Mouse (Mus musculus) limb, embryonic 14.5 days (tissue): ENCODE data around the gene 4930486L24Rik. TPM values are rescaled to one million over a fixed set of nuclear protein-coding genes. Genes with fewer than 3 reads are reported as not detected.

Source experiments
- ATAC-seq: fragments of 200-750 bp; cut with Nextera tagmentation; 2 replicates; pipeline ENCODE4 v1.8.0; 2017; ENCODE audit warnings: low read depth, moderate number of reproducible peaks, moderate TSS enrichment; ENCODE audit not compliant: low FRiP score
- DNase-seq: peaks from one replicate; pipeline ENCODE4 v3.0.0-alpha.2; 2015; ENCODE audit warnings: low spot score
- H3K27ac ChIP-seq: fragments of 300-500 bp; sonication (generic); replicated peaks from 2 replicates; pipeline ENCODE4 v1.5.1; 2014; ENCODE audit warnings: low read depth, mild to moderate bottlenecking, low read length, moderate library complexity, mixed read lengths
- H3K27me3 ChIP-seq: fragments of 300-500 bp; sonication (generic); 2 replicates; pipeline ENCODE4 v1.6.1; 2014; ENCODE audit warnings: low read length, mixed read lengths; ENCODE audit not compliant: control insufficient read depth, insufficient read depth
- H3K36me3 ChIP-seq: fragments of 300-500 bp; sonication (generic); 2 replicates; pipeline ENCODE4 v1.6.1; 2014; ENCODE audit warnings: mild to moderate bottlenecking, low read length, moderate library complexity, mixed read lengths; ENCODE audit not compliant: control insufficient read depth, insufficient read depth
- H3K4me1 ChIP-seq: fragments of 300-500 bp; sonication (generic); 2 replicates; pipeline ENCODE4 v1.6.1; 2014; ENCODE audit warnings: antibody characterized with exemption, low read length, mixed read lengths; ENCODE audit not compliant: control insufficient read depth, insufficient read depth
- H3K4me2 ChIP-seq: fragments of 300-500 bp; sonication (generic); replicated peaks from 2 replicates; pipeline ENCODE4 v1.6.1; 2014; ENCODE audit warnings: low read depth, mild to moderate bottlenecking, low read length, moderate library complexity; ENCODE audit not compliant: severe bottlenecking
- H3K4me3 ChIP-seq: fragments of 300-500 bp; sonication (generic); replicated peaks from 2 replicates; pipeline ENCODE4 v1.5.1; 2014; ENCODE audit warnings: low read length
- H3K9ac ChIP-seq: fragments of 300-500 bp; sonication (generic); 2 replicates; pipeline ENCODE4 v1.6.1; 2014; ENCODE audit warnings: mild to moderate bottlenecking, low read depth, low read length, moderate library complexity; ENCODE audit not compliant: severe bottlenecking
- H3K9me3 ChIP-seq: fragments of 300-500 bp; sonication (generic); 2 replicates; pipeline ENCODE4 v1.6.1; 2016; ENCODE audit warnings: low read length; ENCODE audit not compliant: control insufficient read depth
- POLR2A ChIP-seq: fragments of 200-500 bp; IDR thresholded peaks from 2 replicates; pipeline ENCODE4 v1.8.0; 2012; ENCODE audit warnings: inconsistent platforms, mild to moderate bottlenecking, moderate library complexity, borderline replicate concordance; ENCODE audit not compliant: insufficient read depth, insufficient read length; ENCODE audit errors: extremely low read depth
- WGBS: fragments of 180-500 bp; shearing (Covaris S2); extraction: QIAGEN DNeasy Blood & Tissue Kit; methylation state at CpG from one replicate; pipeline ENCODE4 v1.1.7; 2014; 5-methylcytosine and 5-hydroxymethylcytosine counted together
- polyA plus RNA-seq, 2 experiments: library from polyadenylated mRNA; depleted of rRNA in 1 of 2; stranded (reverse) in 1 of 2; unstranded in 1 of 2; fragments of >200 nt; fragmentation: Nextera tagmentation in 1 of 2; extraction: Ambion mirVana in 1 of 2; gene quantifications; 2 replicates each; pipeline versions ENCODE4 v1.2.1 to v1.2.3; 2012 to 2014

The 4930486L24Rik gene
- polyA plus RNA-seq, 2 experiments, result not detected

GRCm38 (mm10) chr13:60892301-60892700 lies 28.0 kb upstream of the 4930486L24Rik start:
- Histone ChIP-seq H3K9ac (no peak overlapping the region), H3K27ac (no peak overlapping the region), H3K4me3 (no peak overlapping the region), H3K27me3 (no peaks in the 10 kb centered on the region), H3K36me3 (no peaks in the 10 kb centered on the region), H3K9me3 (no peaks in the 10 kb centered on the region), H3K4me2 (no peak overlapping the region), H3K4me1 (no peaks in the 10 kb centered on the region)
- no peak for DNase-seq
- no peak for ATAC-seq
- no peak for TF ChIP-seq POLR2A
- WGBS, result 86% methylated on average over 1 of the region's 1 CpGs

GRCm38 (mm10) chr13:60848241-60849120 lies 15.8 kb downstream of the 4930486L24Rik start:
- Histone ChIP-seq H3K4me1 (no peaks in the 10 kb centered on the region), H3K36me3 (no peaks in the 10 kb centered on the region), H3K9ac (no peak overlapping the region), H3K4me2 (no peak overlapping the region), H3K9me3 (no peaks in the 10 kb centered on the region), H3K27me3 (no peaks in the 10 kb centered on the region), H3K4me3 (no peak overlapping the region), H3K27ac (no peak overlapping the region)
- ATAC-seq (no peak), DNase-seq (no peak)
- no peak for TF ChIP-seq POLR2A
- 80% methylated on average over 4 of the region's 4 CpGs for WGBS

- DNase-seq, result no peak
- WGBS, result 81% methylated on average over 8 of the region's 8 CpGs
- no peak for TF ChIP-seq POLR2A
Measured at GRCm38 (mm10) chr13:60843153-60843552, 21.1 kb downstream of the 4930486L24Rik start.

GRCm38 (mm10) chr13:60842703-60843102 lies 21.6 kb downstream of the 4930486L24Rik start:
- Histone ChIP-seq H3K9me3 (no peaks in the 10 kb centered on the region), H3K27me3 (no peaks in the 10 kb centered on the region), H3K36me3 (no peaks in the 10 kb centered on the region), H3K9ac (no peak overlapping the region), H3K27ac (no peak overlapping the region), H3K4me3 (no peak overlapping the region), H3K4me2 (no peak overlapping the region), H3K4me1 (no peaks in the 10 kb centered on the region)
- DNase-seq (no peak), ATAC-seq (no peak)
- WGBS, result 72% methylated on average over 6 of the region's 6 CpGs
- no peak for TF ChIP-seq POLR2A

More at GRCm38 (mm10) chr13:60843153-60843552, 21.1 kb downstream of the 4930486L24Rik start:
- Histone ChIP-seq H3K27ac (no peak overlapping the region), H3K36me3 (no peaks in the 10 kb centered on the region), H3K27me3 (no peaks in the 10 kb centered on the region), H3K4me2 (no peak overlapping the region), H3K4me1 (no peaks in the 10 kb centered on the region), H3K9ac (no peak overlapping the region), H3K9me3 (no peaks in the 10 kb centered on the region), H3K4me3 (no peak overlapping the region)
- ATAC-seq, result no peak

GRCm38 (mm10) chr13:60839353-60839902 lies 24.8 kb downstream of the 4930486L24Rik start:
- H3K9ac ChIP-seq, result no peak overlapping the region
- no peaks in the 10 kb centered on the region for H3K9me3 ChIP-seq
- no peaks in the 10 kb centered on the region for H3K4me1 ChIP-seq
- no peaks in the 10 kb centered on the region for H3K36me3 ChIP-seq
- WGBS, result 78% methylated on average over 2 of the region's 2 CpGs
- H3K4me2 ChIP-seq, result no peak overlapping the region
- no peaks in the 10 kb centered on the region for H3K27me3 ChIP-seq
- H3K27ac ChIP-seq, result no peak overlapping the region
- H3K4me3 ChIP-seq, result no peak overlapping the region
- DNase-seq (no peak), ATAC-seq (no peak)
- TF ChIP-seq POLR2A, result no peak
